Mouse (Mus musculus) liver, embryonic 14.5 days (tissue): ENCODE results near the gene Icam4.

Experiments
- CTCF ChIP-seq: IDR thresholded peaks from 2 replicates; pipeline ENCODE4 v1.5.1; 2016; ENCODE audit warnings: antibody characterized with exemption, low read depth, control low read depth
- EP300 ChIP-seq: IDR thresholded peaks from 2 replicates; pipeline ENCODE4 v1.6.1; 2016; ENCODE audit warnings: antibody characterized with exemption, low read depth

DNA sequence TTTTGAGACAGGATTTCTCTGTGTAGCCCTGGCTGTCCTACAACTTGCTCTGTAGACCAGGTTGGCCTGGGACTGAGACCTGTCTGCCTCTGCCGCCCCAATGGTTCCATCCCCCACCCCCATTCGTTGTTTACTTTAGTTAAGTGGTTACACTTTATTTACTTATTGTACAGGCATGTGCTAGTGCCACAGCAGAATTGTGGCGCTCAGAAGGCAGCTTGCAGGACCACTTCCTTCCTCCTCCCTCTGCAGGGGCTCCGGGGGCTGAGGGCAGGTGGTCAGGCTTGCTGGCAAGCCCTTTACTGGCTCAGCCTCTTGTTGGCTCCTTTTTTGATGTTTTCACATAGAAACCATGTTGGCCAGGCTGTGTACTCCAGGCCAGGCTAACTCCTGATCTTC lies 12.0 kb upstream of the Icam4 start:
- no peak for TF ChIP-seq CTCF
- no peak for TF ChIP-seq EP300
